Mouse (Mus musculus) limb, embryonic 11.5 days (tissue): ENCODE measurements around the gene Ing5. TPM values are rescaled to one million over a fixed set of nuclear protein-coding genes. Genes with fewer than 3 reads are reported as not detected.

ENCODE experiments used
- ATAC-seq: fragments of 200-750 bp; cut with Nextera tagmentation; 2 replicates; pipeline ENCODE4 v1.8.0; 2017; ENCODE audit warnings: low read depth; ENCODE audit not compliant: insufficient number of reproducible peaks, low FRiP score, low TSS enrichment
- DNase-seq: peaks from one replicate; pipeline ENCODE4 v3.0.0-alpha.2; 2015; ENCODE audit warnings: low spot score
- H3K27ac ChIP-seq: fragments of 300-500 bp; sonication (generic); replicated peaks from 2 replicates; pipeline ENCODE4 v1.5.1; 2014; ENCODE audit warnings: low read depth, mild to moderate bottlenecking, low read length
- H3K27me3 ChIP-seq: fragments of 300-500 bp; sonication (generic); 2 replicates; pipeline ENCODE4 v1.6.1; 2014; ENCODE audit warnings: mild to moderate bottlenecking, low read length, mixed read lengths; ENCODE audit not compliant: control insufficient read depth, insufficient read depth
- H3K36me3 ChIP-seq: fragments of 300-500 bp; sonication (generic); 2 replicates; pipeline ENCODE4 v1.6.1; 2014; ENCODE audit warnings: mild to moderate bottlenecking, low read length, moderate library complexity, mixed read lengths; ENCODE audit not compliant: control insufficient read depth, insufficient read depth
- H3K4me1 ChIP-seq: fragments of 300-500 bp; sonication (generic); 2 replicates; pipeline ENCODE4 v1.6.1; 2014; ENCODE audit warnings: low read length, mixed read lengths; ENCODE audit not compliant: control insufficient read depth, insufficient read depth
- H3K4me2 ChIP-seq: fragments of 300-500 bp; sonication (generic); 2 replicates; pipeline ENCODE4 v1.6.1; 2014; ENCODE audit warnings: low read depth, mild to moderate bottlenecking, moderate library complexity; ENCODE audit not compliant: severe bottlenecking
- H3K4me3 ChIP-seq: fragments of 300-500 bp; sonication (generic); 2 replicates; pipeline ENCODE4 v1.5.1; 2014; ENCODE audit warnings: low read depth, low read length
- H3K9ac ChIP-seq: fragments of 300-500 bp; sonication (generic); 2 replicates; pipeline ENCODE4 v1.6.1; 2014; ENCODE audit warnings: mild to moderate bottlenecking, low read length
- H3K9me3 ChIP-seq: fragments of 300-500 bp; sonication (generic); 2 replicates; pipeline ENCODE4 v1.6.1; 2016; ENCODE audit warnings: low read length; ENCODE audit not compliant: control insufficient read depth
- WGBS: fragments of 180-500 bp; shearing (Covaris S2); extraction: QIAGEN DNeasy Blood & Tissue Kit; methylation state at CpG from one replicate; pipeline ENCODE4 v1.1.7; 2014; 5-methylcytosine and 5-hydroxymethylcytosine counted together
- polyA plus RNA-seq: library from polyadenylated mRNA; unstranded; fragments of >200 nt; fragmentation: Nextera tagmentation; extraction: Ambion mirVana; gene quantifications from 2 replicates; pipeline ENCODE4 v1.2.1, GENCODE M21; 2014

Ing5 gene
- polyA plus RNA-seq, 1 experiment from 2014 or later = 17.4 TPM

GRCm38 (mm10) chr1:93767600-93767999 lies 36.2 kb upstream of the Ing5 start:
- 92% methylated on average over 6 of the region's 6 CpGs for WGBS
- no peaks in the 10 kb centered on the region for H3K27me3 ChIP-seq
- no peaks in the 10 kb centered on the region for H3K9me3 ChIP-seq
- ATAC-seq (no peak), DNase-seq (no peak)
- no peak overlapping the region for H3K4me2 ChIP-seq
- H3K27ac ChIP-seq = no peak overlapping the region
- H3K4me1 ChIP-seq = no peaks in the 10 kb centered on the region
- peaks cover 5% of the 10 kb centered on the region; the same call in 1 of the 2 replicates for H3K36me3 ChIP-seq
- no peak overlapping the region for H3K9ac ChIP-seq
- no peak overlapping the region for H3K4me3 ChIP-seq

- no peak overlapping the region for H3K4me2 ChIP-seq
- no peak overlapping the region for H3K4me3 ChIP-seq
- no peak overlapping the region for H3K9ac ChIP-seq
- DNase-seq = no peak
- H3K36me3 ChIP-seq = peaks cover 12% of the 10 kb centered on the region
- 93% methylated on average over 3 of the region's 3 CpGs for WGBS
- no peak overlapping the region for H3K27ac ChIP-seq
- no peaks in the 10 kb centered on the region for H3K9me3 ChIP-seq
- H3K4me1 ChIP-seq = no peaks in the 10 kb centered on the region
- no peak for ATAC-seq
- H3K27me3 ChIP-seq = no peaks in the 10 kb centered on the region
Measured at GRCm38 (mm10) chr1:93769901-93770300, 33.9 kb upstream of the Ing5 start.

GRCm38 (mm10) chr1:93776686-93777085 lies 27.1 kb upstream of the Ing5 start:
- Histone ChIP-seq H3K4me1 (no peaks in the 10 kb centered on the region), H3K4me3 (no peak overlapping the region), H3K27me3 (no peaks in the 10 kb centered on the region), H3K36me3 (peaks cover 30% of the 10 kb centered on the region), H3K4me2 (no peak overlapping the region), H3K9me3 (no peaks in the 10 kb centered on the region), H3K9ac (no peak overlapping the region), H3K27ac (no peak overlapping the region)
- no peak for DNase-seq
- ATAC-seq = no peak
- WGBS = 90% methylated on average over 5 of the region's 5 CpGs

GRCm38 (mm10) chr1:93786912-93787311 lies 16.9 kb upstream of the Ing5 start:
- no peaks in the 10 kb centered on the region for H3K27me3 ChIP-seq
- ATAC-seq (no peak), DNase-seq (no peak)
- no peak overlapping the region for H3K4me2 ChIP-seq
- 92% methylated on average over 2 of the region's 2 CpGs for WGBS
- H3K27ac ChIP-seq = no peak overlapping the region
- H3K9ac ChIP-seq = no peak overlapping the region
- H3K36me3 ChIP-seq = peaks cover 40% of the 10 kb centered on the region
- no peak overlapping the region for H3K4me3 ChIP-seq
- no peaks in the 10 kb centered on the region for H3K4me1 ChIP-seq
- no peaks in the 10 kb centered on the region for H3K9me3 ChIP-seq

GRCm38 (mm10) chr1:93794526-93794925 lies 9.2 kb upstream of the Ing5 start:
- Histone ChIP-seq H3K4me2 (no peak overlapping the region), H3K36me3 (peaks cover 26% of the 10 kb centered on the region), H3K27ac (no peak overlapping the region), H3K9ac (no peak overlapping the region), H3K4me1 (no peaks in the 10 kb centered on the region), H3K9me3 (no peaks in the 10 kb centered on the region), H3K4me3 (no peak overlapping the region), H3K27me3 (no peaks in the 10 kb centered on the region)
- DNase-seq = no peak
- ATAC-seq = no peak
- 94% methylated on average over 8 of the region's 8 CpGs for WGBS

GRCm38 (mm10) chr1:93795886-93796285 lies 7.9 kb upstream of the Ing5 start:
- Histone ChIP-seq H3K4me2 (no peak overlapping the region), H3K27me3 (no peaks in the 10 kb centered on the region), H3K4me1 (no peaks in the 10 kb centered on the region), H3K9ac (no peak overlapping the region), H3K4me3 (no peak overlapping the region), H3K27ac (no peak overlapping the region), H3K9me3 (no peaks in the 10 kb centered on the region), H3K36me3 (peaks cover 26% of the 10 kb centered on the region)
- WGBS = 90% methylated on average over 8 of the region's 8 CpGs
- no peak for ATAC-seq
- DNase-seq = no peak

- Histone ChIP-seq H3K27ac (peak overlapping the region; percentile 48; the same call in 1 of the 2 replicates), H3K4me3 (peak overlapping the region; percentile 68), H3K9me3 (no peaks in the 10 kb centered on the region), H3K9ac (peak overlapping the region; percentile 77), H3K36me3 (peaks cover 3% of the 10 kb centered on the region; the same call in 1 of the 2 replicates), H3K27me3 (no peaks in the 10 kb centered on the region), H3K4me2 (peak overlapping the region; percentile 65), H3K4me1 (peaks cover 4% of the 10 kb centered on the region)
- WGBS = 74% methylated on average over 21 of the region's 21 CpGs
- no peak for ATAC-seq
- DNase-seq = no peak
Measured at GRCm38 (mm10) chr1:93800670-93801503, 2.9 kb upstream of the Ing5 start.

- under 1% methylated on average over 42 of the region's 42 CpGs for WGBS
- H3K36me3 ChIP-seq = peaks cover 6% of the 10 kb centered on the region; the same call in 1 of the 2 replicates
- peaks cover 4% of the 10 kb centered on the region for H3K4me1 ChIP-seq
- ATAC-seq = peak; percentile 67
- peak within 1 kb of the TSS; percentile 68 for H3K4me3 ChIP-seq
- H3K27me3 ChIP-seq = no peaks in the 10 kb centered on the region
- H3K27ac ChIP-seq = peak within 1 kb of the TSS; percentile 48
- H3K9ac ChIP-seq = peak within 1 kb of the TSS; percentile 77
- H3K9me3 ChIP-seq = no peaks in the 10 kb centered on the region
- H3K4me2 ChIP-seq = peak within 1 kb of the TSS; percentile 65
- DNase-seq = peak; percentile 96
Measured at GRCm38 (mm10) chr1:93801741-93802238, 2.0 kb upstream of the Ing5 start, which contains the start of gene Dtymk. Gene Dtymk, minus strand, starts transcription at chr1:93801934.
